Mouse (Mus musculus) right cerebral cortex, adult 2 months (tissue): Measurements from ENCODE around the gene Ddi2.

ENCODE experiments used
- DNase-seq, 2 experiments: peaks; one replicate each; pipeline ENCODE4 v3.0.0; 2021 to 2022; ENCODE audit warnings: low spot score in 2 of 2

The Ddi2 gene

DNA sequence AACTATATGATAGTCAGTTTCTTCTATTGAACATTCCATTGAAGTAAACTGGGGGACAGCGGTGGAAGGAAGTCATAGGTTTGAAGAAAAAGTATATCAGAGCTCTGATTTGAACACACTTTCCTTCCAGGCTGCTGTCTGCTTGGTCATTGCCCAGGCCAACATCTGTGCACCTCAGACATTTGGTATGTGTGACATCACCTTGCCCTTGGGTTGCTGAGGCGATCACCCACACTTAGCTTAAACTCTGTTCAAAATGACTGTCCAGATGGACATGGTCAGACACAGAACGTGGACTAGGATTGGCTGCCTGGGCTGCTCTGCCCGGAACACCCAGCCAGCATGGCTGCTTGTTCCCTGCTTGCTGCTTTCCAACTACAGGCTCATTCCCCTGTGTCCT, 19.2 kb upstream of the Ddi2 start:
- DNase-seq: no peak

DNA sequence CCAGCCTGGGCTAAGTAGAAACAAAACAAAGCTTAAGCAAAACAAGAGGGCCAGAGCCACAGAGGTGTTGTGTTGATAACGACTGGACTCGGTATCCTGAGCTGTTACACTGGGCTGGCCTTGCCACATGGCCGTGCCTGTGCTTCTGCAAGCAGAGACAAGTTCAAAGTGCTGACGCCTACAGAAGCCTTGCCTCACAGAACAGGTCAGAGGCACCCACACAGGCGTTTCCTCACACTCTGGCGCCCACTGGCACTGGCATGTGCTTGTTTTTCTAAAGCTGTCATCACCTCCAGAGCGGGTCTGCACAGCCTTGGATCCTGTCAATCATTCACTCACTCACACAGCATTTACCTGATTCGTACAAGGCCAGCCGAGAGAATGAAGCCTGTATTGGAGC, 18.6 kb upstream of the Ddi2 start:
- no peak for DNase-seq

DNA sequence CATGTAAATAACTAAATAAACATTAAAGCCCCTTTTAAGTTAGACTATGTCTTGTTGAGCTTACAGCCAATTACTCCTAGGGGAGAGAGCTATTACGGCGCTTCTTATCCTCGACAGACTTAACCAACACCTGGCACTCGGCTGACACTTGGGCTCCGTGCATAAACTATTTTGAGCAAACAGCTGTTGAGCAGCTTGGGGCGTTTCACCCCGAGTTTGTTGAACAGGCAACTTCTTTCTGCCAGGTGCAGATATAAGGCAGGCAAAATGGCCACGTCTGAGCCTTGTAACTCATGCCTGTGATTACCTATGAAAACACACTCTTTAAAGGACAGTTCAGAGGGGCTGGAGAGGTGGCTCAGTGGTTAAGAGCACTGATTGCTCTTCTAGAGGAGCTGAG, 14.8 kb upstream of the Ddi2 start:
- no peak for DNase-seq

DNA sequence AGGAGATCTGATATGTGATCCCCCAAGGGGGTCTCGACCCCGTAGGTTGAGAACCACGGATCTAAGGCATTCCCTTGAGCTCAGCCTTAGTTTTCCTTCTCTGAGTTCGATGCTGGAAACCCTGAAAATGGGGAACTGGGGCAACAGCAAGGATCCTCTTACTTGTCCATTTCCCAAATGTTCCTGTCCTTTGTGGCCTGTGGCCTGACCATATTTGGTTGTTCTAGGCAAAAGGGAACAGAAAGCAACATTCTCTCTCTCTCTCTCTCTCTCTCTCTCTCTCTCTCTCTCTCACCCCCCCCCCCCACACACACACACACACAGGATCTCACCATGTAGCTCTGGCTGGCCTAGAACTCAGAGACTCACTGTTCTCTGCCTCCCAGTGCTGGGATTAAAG, 13.6 kb upstream of the Ddi2 start:
- no peak for DNase-seq

DNA sequence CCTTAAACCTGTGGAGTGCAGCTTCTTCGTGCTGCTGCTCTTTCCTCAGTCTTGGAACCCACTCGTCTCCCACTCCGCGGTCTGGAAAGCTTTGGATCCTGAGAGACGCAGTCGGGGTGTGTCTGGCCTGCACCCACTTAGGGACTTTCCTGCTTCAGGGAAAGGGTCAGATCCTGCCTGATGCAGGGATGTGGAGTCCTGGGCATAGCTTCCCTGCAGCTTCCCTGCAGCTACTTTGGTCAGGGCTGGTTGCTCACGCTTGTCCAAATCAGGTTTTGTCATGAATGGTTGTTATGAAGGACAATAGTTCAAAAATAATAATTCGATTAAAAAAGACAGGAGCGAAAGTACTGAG, 12.0 kb upstream of the Ddi2 start:
- no peak for DNase-seq

DNA sequence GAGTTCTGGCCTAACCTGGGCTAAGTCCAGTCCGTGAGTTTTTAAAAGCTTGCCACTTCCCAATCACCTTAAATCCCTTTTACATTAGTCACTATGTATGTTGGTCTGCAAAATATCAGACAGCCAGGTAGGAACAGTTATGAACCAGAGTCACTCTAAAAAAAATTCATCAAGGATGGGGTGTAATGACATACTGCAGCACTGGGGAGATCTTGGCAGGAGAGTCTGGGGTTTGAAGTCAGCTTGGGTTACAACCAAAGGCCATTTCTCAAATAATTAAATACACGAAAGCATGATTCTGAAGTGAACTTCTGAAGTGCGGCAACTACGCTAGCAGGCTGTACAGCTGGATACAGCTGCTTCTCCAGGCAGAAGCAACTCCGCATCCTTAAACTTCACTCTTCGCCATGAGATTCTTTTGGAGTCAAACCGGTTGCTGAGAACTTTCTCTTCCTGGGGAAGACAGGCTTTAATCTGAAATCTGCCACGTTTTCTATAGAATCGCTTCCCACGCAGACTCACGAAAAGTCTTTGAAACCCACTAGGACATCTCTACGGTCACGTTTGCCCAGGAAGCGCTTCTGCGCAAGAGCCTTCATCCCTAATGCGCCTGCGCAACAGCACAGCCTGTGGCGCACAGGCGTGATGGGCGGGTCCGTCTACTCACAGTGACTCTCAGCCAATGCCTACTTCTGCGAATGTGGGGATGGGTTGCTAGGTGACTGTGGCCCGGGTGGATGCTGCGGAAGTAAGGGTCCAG, 11.4 kb upstream of the Ddi2 start:
- peak; percentile 94 to 95 for DNase-seq

DNA sequence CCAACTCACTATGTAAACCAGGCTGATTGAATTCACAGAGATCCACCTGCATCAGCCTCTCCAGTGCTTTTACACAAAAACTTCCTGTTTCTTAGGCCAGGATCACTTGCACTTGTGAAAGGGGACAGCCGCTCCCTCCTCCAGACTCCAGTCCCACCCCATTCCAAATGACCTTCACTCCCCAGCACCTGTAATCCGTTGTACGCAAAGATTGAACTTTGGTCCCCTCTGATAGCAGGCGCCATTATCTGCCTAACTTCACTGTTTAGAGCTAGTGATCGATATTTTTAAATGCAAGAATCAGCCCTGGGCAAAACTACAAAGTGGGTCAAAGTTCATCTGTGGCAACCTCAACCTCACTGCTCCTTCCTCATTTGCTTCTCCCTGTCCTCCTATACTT, 8.5 kb upstream of the Ddi2 start:
- DNase-seq: no peak

DNA sequence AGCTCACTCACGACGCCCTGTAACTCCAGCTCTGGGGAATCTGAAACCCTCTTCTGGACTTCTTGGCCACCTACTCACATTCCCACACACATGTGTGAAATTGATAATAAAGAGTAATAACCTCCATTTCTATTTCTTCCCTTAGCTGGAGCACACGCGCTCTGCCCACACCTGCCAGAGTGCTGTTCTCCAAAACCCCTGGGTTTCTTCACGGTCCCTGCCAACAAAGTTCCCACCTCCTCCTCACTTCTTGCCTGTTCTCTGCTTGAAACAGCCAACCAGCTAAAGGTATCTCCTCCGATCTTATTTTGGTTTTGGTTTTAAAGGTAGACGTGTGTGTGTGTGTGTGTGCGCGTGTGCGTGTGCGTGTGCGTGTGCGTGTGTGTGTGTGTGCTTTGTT, 7.2 kb upstream of the Ddi2 start:
- peak; percentile 40 to 46 for DNase-seq

DNA sequence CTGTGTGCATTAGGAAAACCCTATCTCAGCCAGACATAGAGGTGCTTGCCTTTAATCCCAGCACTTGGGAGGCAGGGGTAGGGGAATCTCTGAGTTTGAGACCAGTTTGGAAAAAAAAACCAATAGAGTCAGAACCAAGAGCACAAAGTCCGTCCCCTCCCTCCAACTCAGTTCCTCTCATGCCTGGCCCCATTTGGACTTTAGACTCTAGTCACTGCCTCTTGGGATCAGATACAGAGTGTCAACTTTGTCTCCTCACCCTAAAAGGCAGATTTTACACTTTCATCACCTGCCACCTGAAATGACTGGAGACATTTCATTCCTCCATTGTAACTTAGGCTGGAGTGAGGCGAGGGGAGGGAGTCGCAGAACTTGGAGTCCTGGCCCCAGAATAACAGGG, 6.0 kb upstream of the Ddi2 start:
- no peak for DNase-seq

DNA sequence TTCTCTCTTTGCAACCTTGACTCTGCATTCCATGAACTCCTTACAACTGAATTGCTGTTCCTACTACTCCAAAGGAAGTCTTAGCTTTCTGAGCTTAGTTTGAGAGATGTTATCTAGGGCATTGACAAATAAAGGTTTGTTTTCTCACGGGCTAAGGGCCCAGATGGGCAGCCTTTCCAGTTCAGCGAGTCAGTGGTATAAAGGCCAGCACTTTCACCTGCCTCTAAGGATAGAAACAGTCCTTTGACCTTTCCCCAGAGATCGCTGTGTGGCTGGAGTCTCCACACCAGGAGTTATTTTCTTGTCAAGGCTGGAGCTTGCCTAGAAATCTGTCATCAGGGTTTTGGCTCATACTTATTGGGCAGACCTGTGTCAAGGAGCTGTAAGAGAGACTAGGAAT, 2.5 kb upstream of the Ddi2 start:
- no peak for DNase-seq

DNA sequence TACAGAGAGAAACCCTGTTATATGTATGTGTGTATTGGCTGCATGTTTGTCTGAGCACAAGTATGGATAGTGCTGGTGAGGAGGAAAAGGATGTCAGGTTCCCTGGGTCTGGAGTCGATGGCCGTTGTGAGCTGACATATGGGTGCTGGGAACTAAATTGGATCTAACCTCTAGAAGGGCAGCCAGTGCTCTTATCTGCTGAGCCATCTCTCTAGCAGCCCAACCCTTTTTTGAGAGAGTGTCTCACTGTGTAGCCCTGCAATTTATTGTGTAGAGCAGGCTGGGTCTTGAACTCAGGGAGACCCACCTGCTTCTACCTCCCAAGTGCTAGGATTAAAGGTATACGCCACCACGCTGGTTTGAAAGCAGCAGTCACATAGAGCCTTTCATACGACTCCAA, 2.1 kb upstream of the Ddi2 start:
- DNase-seq: no peak

DNA sequence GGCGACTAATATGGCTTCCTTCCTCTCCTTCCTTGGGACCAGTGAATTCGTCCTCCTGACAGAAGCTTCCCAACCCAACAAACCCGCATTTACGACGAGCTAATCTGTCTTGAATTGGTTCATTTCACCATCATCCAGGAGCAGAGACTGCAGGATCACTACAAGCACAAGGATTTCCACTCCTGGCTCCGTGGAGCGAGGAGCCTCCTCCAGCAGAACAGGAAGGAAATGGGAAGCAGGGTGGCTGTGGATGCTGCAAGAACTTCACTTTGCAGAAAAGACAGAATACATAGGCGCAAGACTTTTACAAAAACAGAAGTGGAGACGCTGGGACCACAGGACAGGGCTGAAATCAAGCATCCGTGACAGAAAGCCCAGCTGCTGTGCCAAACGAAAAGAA, 1.4 kb upstream of the Ddi2 start:
- no peak for DNase-seq

DNA sequence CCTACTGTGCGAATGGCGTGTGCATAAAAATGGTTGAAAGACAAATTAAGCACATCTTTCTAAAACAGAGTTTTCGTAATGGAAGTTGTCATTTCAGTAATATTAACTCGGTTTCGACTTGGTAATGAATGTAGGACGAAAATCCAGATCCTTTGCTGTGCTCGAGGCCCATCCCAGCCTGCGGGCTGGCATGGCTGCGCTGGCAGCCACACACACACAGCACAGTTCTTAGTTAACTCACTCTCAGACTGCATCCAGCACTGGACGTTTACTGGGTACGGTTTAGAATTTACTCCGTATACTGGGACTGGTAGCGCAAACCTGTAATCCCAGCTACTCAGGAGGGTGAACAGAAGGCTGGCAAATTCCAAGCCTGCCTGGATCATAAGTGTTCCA, 452 bp upstream of the Ddi2 start:
- no peak for DNase-seq

DNA sequence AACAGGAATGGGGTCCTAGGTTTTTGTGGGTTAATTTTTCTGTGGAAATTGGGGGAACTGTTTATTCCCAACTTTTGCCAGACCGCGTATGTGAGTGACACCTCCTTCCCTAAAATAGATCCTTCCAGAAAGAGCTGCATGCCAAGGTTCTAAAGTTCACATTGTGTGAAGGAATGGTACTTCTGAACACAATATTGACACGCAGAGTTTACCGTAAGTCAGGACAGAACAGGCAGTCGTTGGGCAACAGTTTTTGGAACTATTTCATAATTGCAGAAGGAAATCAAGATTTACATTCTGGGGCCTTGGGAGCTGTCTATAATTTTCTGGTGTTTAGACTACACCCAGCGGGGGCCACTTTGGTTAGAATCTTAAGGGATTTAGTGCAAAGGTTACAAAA, 1.3 kb downstream of the Ddi2 start:
- no peak for DNase-seq

DNA sequence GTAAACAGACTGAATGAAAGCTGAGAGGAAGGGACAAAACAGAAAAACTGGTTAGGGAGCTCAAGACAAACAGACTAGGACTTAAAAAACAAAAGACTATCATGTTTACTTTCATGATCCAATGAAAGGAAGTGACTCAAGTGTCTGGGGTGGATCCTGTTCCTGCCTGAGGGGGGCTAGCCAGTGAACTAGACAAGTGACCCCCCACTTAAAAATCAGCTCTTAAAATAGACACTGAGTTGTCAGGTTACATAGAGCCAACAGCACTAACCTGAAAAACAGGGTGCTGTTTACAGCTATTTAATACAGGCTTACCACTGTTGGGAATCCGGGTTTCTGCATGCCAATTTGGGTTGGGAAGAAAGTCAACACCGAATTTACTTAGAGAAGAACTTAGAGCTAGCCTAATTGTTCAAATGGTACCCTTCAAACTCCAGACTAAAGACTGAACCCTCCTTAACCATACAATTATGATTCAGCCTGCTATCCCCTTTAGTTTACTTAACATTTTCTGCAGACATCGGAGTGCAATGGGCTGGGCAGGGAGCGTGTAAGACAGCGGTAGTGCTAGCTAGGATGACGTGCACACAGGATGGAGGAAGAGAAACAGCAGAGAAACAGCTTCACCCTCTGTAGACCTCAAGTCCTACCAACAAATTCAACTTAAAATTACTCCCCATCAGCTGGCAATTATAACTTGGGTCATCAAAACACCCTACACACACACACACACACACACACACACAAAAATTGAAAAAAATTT, 2.3 kb downstream of the Ddi2 start:
- no peak for DNase-seq

DNA sequence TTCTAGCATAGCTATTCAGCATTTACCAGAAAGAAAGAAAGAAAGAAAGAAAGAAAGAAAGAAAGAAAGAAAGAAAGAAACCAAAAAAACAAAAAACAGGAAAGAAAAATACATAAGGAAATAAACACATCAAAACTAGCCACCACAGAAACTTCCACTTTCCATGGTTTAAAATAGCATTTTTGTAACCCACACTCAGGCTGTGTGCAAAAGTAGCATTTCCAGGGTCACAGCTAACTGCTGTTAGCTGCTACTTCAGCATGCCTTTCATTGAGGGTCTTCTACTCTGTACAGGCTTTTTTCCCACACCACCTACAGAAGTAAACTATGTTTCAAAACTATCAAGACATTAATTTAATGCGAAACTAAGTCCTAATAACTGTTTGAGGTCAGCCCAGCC, 3.9 kb downstream of the Ddi2 start:
- no peak for DNase-seq

DNA sequence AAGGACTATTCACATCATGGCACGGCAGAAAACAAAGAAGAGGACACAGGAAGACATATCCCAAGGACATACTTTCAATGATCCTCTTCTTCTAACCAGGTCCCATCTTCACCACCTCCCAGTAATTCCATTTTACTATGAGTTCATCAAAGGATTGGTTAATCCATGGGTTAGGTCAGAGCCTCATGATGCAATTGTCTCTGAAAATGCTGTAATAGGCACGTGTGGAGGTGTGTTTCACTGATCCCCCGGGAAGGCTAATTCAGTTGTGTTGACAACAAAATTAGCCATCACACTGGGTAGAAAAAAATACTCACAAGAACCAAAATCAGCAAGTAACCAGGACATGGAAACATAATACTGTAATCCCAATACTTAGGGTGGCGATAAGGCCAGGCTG, 5.6 kb downstream of the Ddi2 start:
- DNase-seq: no peak

DNA sequence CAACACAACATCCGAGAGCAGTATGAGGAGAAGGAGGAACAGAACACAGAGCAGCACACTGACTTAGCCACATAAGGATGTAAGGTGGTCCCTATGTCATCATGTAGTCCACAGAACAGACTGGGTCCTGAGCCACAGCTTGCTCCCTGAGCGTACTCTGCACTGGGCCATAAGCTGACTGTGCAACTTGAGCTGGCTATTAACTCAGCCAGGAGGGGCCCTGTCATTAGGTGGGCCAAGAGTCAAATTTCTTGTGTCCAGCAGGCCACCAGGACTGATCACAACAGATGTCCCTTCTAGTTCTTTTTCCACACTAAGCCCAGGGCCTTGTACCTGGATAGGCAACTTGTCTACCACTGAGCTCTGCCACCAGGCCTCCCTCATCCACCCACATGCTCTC, 8.2 kb downstream of the Ddi2 start:
- no peak for DNase-seq

DNA sequence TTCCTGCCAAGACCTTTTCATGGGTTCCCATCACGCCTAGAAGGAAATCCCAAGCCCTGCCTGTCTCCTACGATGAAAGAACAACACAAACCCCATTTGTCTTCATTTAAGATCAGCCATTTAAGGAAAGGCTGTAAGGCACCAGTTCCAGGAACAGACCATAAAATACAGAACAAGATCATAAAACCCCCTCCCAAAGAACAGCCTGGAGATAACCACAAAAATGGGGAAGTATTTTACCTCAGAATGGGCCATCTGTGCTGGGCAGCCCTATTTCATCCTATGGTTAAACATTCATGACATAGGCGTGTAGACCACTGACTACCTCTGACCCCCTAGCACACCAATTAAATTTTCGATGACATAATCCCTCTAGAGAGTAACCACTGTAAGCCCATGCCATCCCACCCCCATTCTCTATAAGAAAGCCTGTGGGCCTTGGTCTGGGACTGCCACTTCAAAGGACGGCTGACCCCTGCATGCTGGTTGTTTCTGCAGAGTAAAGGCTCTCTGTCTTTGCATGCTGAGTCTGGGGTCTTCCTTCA, 9.5 kb downstream of the Ddi2 start:
- DNase-seq: no peak

DNA sequence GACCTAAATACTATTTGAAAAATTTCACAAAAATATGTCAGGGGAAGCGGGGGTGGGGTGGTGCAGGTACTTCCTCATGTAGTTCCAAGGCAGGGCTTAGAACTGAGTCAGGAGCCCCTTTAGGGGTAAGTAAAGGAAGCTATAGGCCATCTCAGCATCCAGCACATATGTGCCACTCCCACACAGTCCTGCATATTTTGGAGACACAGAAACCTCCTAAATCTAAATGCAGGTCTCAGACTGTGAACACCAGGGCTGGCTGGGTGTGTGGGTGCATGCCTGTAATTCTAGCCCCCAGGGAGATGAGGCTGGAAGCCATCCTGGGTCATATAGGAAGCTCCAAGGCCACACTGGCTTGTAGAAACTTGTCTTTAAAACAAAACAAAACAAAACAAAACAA, 12.0 kb downstream of the Ddi2 start:
- DNase-seq: peak in 1 of 2 experiments; percentile 36

DNA sequence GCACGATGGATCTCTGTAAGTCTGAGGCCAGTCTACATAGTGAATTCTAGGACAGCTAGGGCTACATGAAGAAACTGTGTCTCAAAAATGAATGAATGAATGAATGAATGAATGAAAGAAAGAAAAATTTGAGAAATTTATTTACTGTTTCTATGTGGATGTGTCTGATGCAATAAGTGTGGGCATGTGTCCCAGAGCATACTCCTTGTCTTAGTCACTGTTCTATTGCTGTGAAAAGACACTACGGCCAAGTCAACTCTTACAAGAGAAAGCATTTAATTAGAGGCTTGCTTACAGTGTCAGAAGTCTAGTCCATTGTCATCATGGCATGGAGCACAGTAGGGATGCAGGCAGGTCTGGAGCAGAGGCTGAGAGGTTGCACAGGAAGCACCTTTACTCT, 14.2 kb downstream of the Ddi2 start:
- no peak for DNase-seq

DNA sequence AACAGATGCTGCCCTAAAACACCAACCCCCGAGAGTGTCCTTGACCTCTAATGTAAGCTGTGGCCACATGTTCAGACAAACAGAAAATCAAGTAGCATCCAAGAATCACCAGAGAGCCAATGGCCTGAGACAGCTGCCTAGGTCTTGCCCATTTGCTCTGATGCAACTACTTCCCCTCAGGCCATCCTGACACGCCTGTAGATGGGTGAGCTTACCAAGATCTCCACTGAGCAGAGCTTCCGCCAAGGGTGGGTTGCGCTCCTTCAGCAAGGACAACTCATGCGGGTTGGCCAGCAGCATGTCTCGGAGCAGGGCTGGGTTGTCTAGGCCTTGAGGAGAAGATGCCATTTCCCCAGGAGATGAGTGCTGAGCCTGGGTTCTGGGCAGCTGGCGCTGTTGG, 15.2 kb downstream of the Ddi2 start:
- DNase-seq: no peak

DNA sequence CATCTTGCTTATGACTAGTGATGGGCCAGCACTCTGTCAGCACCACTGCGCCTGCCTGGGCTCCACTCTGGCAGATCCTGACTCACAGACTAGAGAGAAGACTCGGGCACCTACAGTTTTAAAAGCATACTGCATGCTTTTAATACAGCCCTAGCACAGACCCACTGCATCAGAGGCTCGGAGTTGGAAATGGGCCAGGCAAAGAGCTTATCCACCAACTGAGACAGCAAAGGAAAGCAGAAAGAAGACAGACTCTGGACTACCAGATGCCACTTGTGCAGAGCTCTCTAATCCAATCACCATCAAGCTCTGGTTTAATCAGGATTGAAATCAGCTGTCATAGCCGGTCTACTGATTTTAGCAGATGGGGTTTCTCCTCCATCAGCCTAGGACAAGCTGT, 17.9 kb downstream of the Ddi2 start:
- peak; percentile 64 to 68 for DNase-seq
